Mouse (Mus musculus) intestine, embryonic 14.5 days (tissue): ENCODE measurements around the gene Paqr8. TPM values are rescaled to one million over a fixed set of nuclear protein-coding genes. Genes with fewer than 3 reads are reported as not detected.
A peak's percentile ranks its signal among the peaks of the same experiment; 100 is the strongest.

Experiments used
- ATAC-seq: fragments of 200-750 bp; cut with Nextera tagmentation; replicated peaks from 2 replicates; pipeline ENCODE4 v1.8.0; 2017; ENCODE audit warnings: low read depth, moderate number of reproducible peaks, moderate TSS enrichment, moderate library complexity; ENCODE audit not compliant: low FRiP score, low TSS enrichment
- DNase-seq: peaks from one replicate; pipeline ENCODE4 v3.0.0-alpha.2; 2018; ENCODE audit warnings: low spot score
- H3K27ac ChIP-seq: fragments of 300-500 bp; sonication (generic); 2 replicates; pipeline ENCODE4 v1.5.1; 2014; ENCODE audit warnings: low read depth, mild to moderate bottlenecking, control low read depth
- H3K27me3 ChIP-seq: fragments of 300-500 bp; sonication (generic); replicated peaks from 2 replicates; pipeline ENCODE4 v1.6.1; 2014; ENCODE audit warnings: low read length, control low read depth; ENCODE audit not compliant: control insufficient read depth, insufficient read depth
- H3K36me3 ChIP-seq: fragments of 300-500 bp; sonication (generic); 2 replicates; pipeline ENCODE4 v1.6.1; 2014; ENCODE audit warnings: low read length, control low read depth; ENCODE audit not compliant: control insufficient read depth, insufficient read depth
- H3K4me1 ChIP-seq: fragments of 300-500 bp; sonication (generic); replicated peaks from 2 replicates; pipeline ENCODE4 v1.6.1; 2014; ENCODE audit warnings: low read length, control low read depth, mixed read lengths; ENCODE audit not compliant: control insufficient read depth, insufficient read depth
- H3K4me2 ChIP-seq: fragments of 300-500 bp; sonication (generic); 2 replicates; pipeline ENCODE4 v1.6.1; 2014; ENCODE audit warnings: low read length
- H3K4me3 ChIP-seq: fragments of 300-500 bp; sonication (generic); 2 replicates; pipeline ENCODE4 v1.5.1; 2014; ENCODE audit warnings: low read depth, low read length, control low read depth, mixed read lengths
- H3K9ac ChIP-seq: fragments of 300-500 bp; sonication (generic); 2 replicates; pipeline ENCODE4 v1.6.1; 2014; ENCODE audit warnings: mild to moderate bottlenecking, low read length
- H3K9me3 ChIP-seq: fragments of 300-500 bp; sonication (generic); 2 replicates; pipeline ENCODE4 v1.6.1; 2016; ENCODE audit warnings: low read length, control low read depth; ENCODE audit not compliant: control insufficient read depth
- WGBS: fragments of 180-500 bp; shearing (Covaris S2); extraction: QIAGEN DNeasy Blood & Tissue Kit; methylation state at CpG from one replicate; pipeline ENCODE4 v1.1.7; 2014; 5-methylcytosine and 5-hydroxymethylcytosine counted together
- polyA plus RNA-seq: library from polyadenylated mRNA; unstranded; fragments of >200 nt; fragmentation: Nextera tagmentation; extraction: Ambion mirVana; gene quantifications from 2 replicates; pipeline ENCODE4 v1.2.1, GENCODE M21; 2014

Paqr8 gene
- polyA plus RNA-seq, 1 experiment from 2014 or later: 10.1 TPM

GRCm38 (mm10) chr1:20933457-20933856, 43.1 kb downstream of the Paqr8 start:
- H3K9me3 ChIP-seq: no peaks in the 10 kb centered on the region
- peak; percentile 79; the same call in 1 of the 2 replicates for ATAC-seq
- 26% methylated on average over 7 of the region's 7 CpGs for WGBS
- peaks cover 14% of the 10 kb centered on the region for H3K36me3 ChIP-seq
- DNase-seq: peak; percentile 72
- H3K4me3 ChIP-seq: no peak overlapping the region
- H3K4me1 ChIP-seq: no peaks in the 10 kb centered on the region
- H3K27me3 ChIP-seq: no peaks in the 10 kb centered on the region
- no peak overlapping the region for H3K4me2 ChIP-seq
- H3K27ac ChIP-seq: no peak overlapping the region
- H3K9ac ChIP-seq: no peak overlapping the region

GRCm38 (mm10) chr1:20935106-20935505, 44.7 kb downstream of the Paqr8 start:
- DNase-seq (no peak), ATAC-seq (no peak)
- Histone ChIP-seq H3K9ac (no peak overlapping the region), H3K27me3 (no peaks in the 10 kb centered on the region), H3K9me3 (no peaks in the 10 kb centered on the region), H3K4me1 (no peaks in the 10 kb centered on the region), H3K27ac (no peak overlapping the region), H3K36me3 (peaks cover 14% of the 10 kb centered on the region), H3K4me3 (no peak overlapping the region), H3K4me2 (no peak overlapping the region)
- WGBS: 90% methylated on average over 22 of the region's 22 CpGs

DNA sequence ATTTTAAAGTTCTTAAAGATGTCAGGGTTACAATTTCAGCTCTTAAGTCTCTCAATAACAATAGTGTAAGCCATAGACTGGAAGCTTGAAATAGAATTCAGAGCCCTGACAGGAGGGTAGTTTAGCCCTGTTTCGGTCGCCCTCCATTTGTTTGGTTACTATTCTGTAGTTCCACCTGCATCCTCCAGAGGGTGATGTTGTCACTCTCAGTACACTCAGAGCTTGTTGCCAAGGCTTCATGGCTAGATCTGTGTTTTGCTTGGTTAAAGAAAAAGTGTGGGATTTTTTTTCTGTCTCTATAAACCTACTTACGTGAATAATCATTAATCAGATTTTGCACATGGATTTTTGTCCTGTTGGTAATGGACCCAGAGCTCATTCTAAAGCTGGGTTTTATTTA, 48.6 kb downstream of the Paqr8 start:
- no peak for DNase-seq

DNA sequence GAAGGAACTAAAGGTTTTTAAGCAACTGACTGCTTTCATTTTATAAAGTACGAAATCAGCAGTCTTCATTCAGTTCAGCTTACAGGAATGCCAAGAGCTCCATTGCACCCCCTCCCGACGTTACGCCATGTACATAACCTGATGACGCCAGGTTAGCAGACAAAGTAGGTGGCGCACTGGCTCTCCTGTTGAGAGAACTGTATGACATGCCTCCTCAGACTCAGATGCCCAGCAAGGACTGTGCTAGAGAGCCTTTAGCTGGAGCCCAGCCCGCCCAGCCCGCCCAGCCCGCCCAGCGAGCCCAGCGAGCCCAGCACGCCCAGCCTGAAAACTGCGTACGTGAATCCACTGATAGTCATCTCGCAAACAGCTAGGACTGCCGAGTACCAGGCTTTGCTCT, 49.7 kb downstream of the Paqr8 start:
- DNase-seq (peak; percentile 53), ATAC-seq (0 out of 2 replicates have a peak, but pooled peaks have one; percentile 37)
- Histone ChIP-seq H3K27me3 (no peaks in the 10 kb centered on the region), H3K27ac (no peak overlapping the region), H3K4me1 (no peaks in the 10 kb centered on the region), H3K4me3 (no peak overlapping the region), H3K9me3 (no peaks in the 10 kb centered on the region), H3K4me2 (no peak overlapping the region), H3K36me3 (peaks cover 6% of the 10 kb centered on the region; the same call in 1 of the 2 replicates), H3K9ac (no peak overlapping the region)
- 56% methylated on average over 16 of the region's 16 CpGs for WGBS

More for the DNA sequence above, 48.6 kb downstream of the Paqr8 start:
- no peak overlapping the region for H3K9ac ChIP-seq
- H3K4me2 ChIP-seq: no peak overlapping the region
- H3K27me3 ChIP-seq: no peaks in the 10 kb centered on the region
- H3K36me3 ChIP-seq: peaks cover 14% of the 10 kb centered on the region
- no peaks in the 10 kb centered on the region for H3K9me3 ChIP-seq
- H3K4me3 ChIP-seq: no peak overlapping the region
- WGBS: 21% methylated on average over 3 of the region's 3 CpGs
- no peak overlapping the region for H3K27ac ChIP-seq
- H3K4me1 ChIP-seq: no peaks in the 10 kb centered on the region
- ATAC-seq: 0 out of 2 replicates have a peak, but pooled peaks have one; percentile 10

DNA sequence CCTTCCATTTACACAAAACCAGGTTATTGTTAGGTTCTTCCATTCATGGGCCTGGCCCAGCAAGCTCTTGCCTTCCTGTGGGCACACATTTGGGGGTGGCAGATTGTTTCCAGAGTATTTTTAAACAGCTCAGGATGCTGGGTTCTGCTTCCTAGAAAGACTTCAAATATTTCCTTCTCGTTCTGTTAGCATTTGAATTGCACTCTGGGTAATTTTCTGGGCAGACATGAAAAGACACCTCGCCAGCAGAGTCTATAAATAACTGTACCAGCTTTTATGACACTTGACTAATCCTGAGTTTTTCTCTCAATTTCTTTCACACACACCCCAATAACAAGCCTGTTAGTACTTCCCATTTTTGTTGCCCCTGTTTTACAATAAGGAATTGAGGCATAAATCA, 50.9 kb downstream of the Paqr8 start:
- Histone ChIP-seq H3K9me3 (no peaks in the 10 kb centered on the region), H3K4me2 (no peak overlapping the region), H3K27me3 (no peaks in the 10 kb centered on the region), H3K27ac (no peak overlapping the region), H3K4me3 (no peak overlapping the region), H3K4me1 (no peaks in the 10 kb centered on the region), H3K36me3 (0 out of 2 replicates have a peak, but pooled peaks cover 1% of the 10 kb centered on the region), H3K9ac (no peak overlapping the region)
- WGBS: 50% methylated on average over 2 of the region's 2 CpGs
- no peak for DNase-seq
- no peak for ATAC-seq

DNA sequence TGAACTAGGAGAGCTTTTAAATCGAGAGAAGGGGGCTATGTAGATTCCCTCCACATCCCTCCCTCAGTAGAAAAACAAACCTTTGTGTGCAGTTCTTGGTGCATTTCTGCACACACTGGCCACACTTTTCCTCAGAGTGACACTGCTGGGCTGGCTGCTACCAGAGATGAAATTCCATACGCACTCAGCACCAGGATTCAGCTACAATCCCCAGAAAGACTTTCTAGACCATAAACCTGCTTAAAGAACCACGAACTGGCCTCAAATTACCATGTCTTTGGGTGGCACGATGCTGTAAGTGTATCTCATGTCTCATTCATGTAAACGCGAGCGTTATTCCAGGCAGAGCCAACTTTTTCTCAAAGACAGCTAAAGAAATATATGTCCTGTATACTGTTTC, 51.5 kb downstream of the Paqr8 start:
- Histone ChIP-seq H3K27me3 (no peaks in the 10 kb centered on the region), H3K4me2 (no peak overlapping the region), H3K4me1 (no peaks in the 10 kb centered on the region), H3K9me3 (no peaks in the 10 kb centered on the region), H3K36me3 (no peaks in the 10 kb centered on the region), H3K4me3 (no peak overlapping the region), H3K9ac (no peak overlapping the region), H3K27ac (no peak overlapping the region)
- no peak for DNase-seq
- no peak for ATAC-seq
- WGBS: 74% methylated on average over 7 of the region's 7 CpGs

- no peak overlapping the region for H3K27ac ChIP-seq
- no peaks in the 10 kb centered on the region for H3K4me1 ChIP-seq
- H3K4me3 ChIP-seq: no peak overlapping the region
- H3K27me3 ChIP-seq: no peaks in the 10 kb centered on the region
- no peaks in the 10 kb centered on the region for H3K9me3 ChIP-seq
- no peaks in the 10 kb centered on the region for H3K36me3 ChIP-seq
- no peak overlapping the region for H3K4me2 ChIP-seq
- no peak for ATAC-seq
- WGBS: 95% methylated on average over 2 of the region's 2 CpGs
- no peak for DNase-seq
- no peak overlapping the region for H3K9ac ChIP-seq
These were observed 52.6 kb downstream of the Paqr8 start for GRCm38 (mm10) chr1:20943016-20943415.

GRCm38 (mm10) chr1:20951300-20951763, 60.9 kb downstream of the Paqr8 start, which contains the start of gene Efhc1:
TSS of gene Efhc1 (plus strand) at chr1:20951626.
- Histone ChIP-seq H3K4me3 (peak within 1 kb of the TSS; percentile 48), H3K27me3 (no peaks in the 10 kb centered on the region), H3K4me2 (peak within 1 kb of the TSS; percentile 65), H3K9ac (peak within 1 kb of the TSS; percentile 58), H3K27ac (peak within 1 kb of the TSS; percentile 69), H3K9me3 (no peaks in the 10 kb centered on the region), H3K4me1 (no peaks in the 10 kb centered on the region), H3K36me3 (no peaks in the 10 kb centered on the region)
- ATAC-seq: peak; percentile 96
- WGBS: 1% methylated on average over 23 of the region's 23 CpGs
- peak; percentile 96 for DNase-seq

DNA sequence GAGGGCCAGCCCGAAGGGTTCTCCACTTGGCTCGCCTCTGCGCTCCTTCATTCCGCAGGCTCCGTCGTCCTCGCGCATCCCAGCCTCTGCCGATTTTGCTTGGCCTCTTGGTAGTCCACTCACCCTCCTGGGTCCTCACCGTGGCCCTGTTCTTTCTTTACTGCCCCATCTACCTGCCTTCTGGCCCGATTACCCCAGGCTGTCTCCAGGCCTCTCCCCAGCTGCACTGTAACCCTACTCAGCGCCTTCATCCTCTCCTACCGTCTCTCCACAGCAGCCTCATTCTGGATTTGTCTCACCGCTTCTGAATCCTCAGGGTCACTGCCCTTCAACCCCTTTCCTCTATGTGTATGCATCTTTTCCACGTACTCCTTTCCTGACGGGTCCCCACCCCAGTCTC, 61.4 kb downstream of the Paqr8 start:
- peak overlapping the region; percentile 65 for H3K4me2 ChIP-seq
- no peaks in the 10 kb centered on the region for H3K9me3 ChIP-seq
- H3K4me3 ChIP-seq: peak overlapping the region; percentile 48
- ATAC-seq (no peak; the same call in 1 of the 2 replicates), DNase-seq (no peak)
- H3K9ac ChIP-seq: peak overlapping the region; percentile 58
- H3K36me3 ChIP-seq: no peaks in the 10 kb centered on the region
- no peaks in the 10 kb centered on the region for H3K4me1 ChIP-seq
- no peaks in the 10 kb centered on the region for H3K27me3 ChIP-seq
- peak overlapping the region; percentile 69 for H3K27ac ChIP-seq
- WGBS: 7% methylated on average over 16 of the region's 16 CpGs
